Mouse (Mus musculus) spleen, adult 12 weeks (tissue): ENCODE measurements around the gene Nfib.

Experiments
- DNase-seq: peaks from one replicate; pipeline ENCODE4 v3.0.0; 2022; ENCODE audit warnings: low spot score

Gene Nfib

DNA sequence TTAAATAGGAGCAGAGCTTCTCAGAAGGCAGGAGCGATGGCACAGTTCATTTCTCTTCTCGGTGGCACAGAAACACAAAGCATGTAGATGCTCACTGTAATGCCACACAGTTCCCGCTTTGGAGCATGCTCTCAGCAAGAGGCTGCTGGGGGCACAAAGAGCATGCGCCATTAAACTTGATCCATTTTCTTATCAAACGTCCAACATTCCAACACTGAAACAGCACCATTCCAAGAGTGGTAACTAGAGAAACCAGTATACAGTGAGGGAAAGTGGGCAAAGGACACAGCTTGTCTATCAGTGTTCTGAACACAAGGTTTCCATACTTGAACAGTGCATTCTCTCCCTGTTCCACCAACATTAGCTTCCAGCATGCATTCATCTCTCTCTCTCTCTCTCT is 206.3 kb downstream of the Nfib start:
- no peak for DNase-seq

- DNase-seq = no peak
Measured at GRCm38 (mm10) chr4:82497671-82498631, 207.6 kb downstream of the Nfib start.

DNA sequence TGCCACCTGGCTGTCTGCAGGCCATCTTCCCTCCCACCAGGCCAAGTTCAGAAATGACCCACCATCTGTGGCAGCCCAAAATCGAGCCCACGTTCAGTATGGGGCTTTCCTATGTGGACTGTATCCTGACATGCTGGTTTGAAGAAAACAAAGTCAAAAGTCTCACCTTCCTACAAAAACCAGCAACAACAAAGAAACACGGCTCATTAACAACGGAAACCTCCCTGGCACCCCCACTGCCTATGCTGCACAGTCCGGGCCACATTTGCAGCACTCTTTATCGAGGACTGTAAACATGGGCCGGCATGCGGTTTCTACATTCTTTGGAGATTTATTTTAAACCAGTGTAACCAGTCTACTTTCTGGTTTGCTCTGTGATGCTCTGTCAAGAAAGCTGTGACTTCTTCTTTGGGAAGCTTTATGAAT is 208.4 kb downstream of the Nfib start:
- no peak for DNase-seq

- no peak for DNase-seq
Measured at GRCm38 (mm10) chr4:82496383-82496782, 209.2 kb downstream of the Nfib start.

- DNase-seq = no peak
Measured at GRCm38 (mm10) chr4:82495605-82496004, 209.9 kb downstream of the Nfib start.

- no peak for DNase-seq
Measured at GRCm38 (mm10) chr4:82494829-82495228, 210.7 kb downstream of the Nfib start.

- DNase-seq = no peak
Measured at GRCm38 (mm10) chr4:82494424-82494823, 211.1 kb downstream of the Nfib start.

DNA sequence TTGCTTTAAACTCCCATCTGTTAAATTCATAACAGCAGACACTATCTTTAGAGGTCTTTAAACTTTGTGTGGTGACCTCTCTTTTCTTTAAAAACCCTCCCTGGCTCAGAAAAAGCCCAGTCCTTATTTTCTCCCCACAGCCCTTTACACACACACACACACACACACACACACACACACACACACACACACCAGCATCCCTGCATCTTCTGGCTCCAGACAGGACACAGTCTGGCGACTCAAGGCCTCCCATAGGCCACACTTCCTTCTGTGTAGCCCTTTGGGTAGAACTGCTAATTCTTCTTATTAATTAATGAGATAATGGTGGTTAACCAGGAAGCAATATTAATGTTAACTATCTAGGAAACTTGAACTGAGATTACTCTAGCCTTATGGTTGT is 211.7 kb downstream of the Nfib start:
- DNase-seq = no peak

DNA sequence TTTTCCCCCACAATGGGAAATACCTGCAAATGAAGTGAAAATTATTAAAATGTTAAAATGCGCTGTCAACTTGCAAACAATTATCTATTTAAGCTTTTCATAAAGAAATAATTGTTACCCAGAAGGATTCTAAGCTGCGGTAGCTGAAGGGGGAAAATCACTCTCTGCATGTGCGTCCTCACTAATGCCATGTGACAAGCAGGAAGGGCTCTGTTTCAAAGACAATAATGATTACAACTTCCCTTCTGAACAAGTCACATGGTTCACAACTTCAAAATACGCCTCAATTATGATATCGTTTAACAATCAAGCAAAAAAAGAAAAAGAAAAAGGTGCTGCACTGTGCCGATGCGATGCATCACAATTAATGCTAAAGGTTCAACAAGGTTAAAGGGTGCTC is 212.2 kb downstream of the Nfib start:
- no peak for DNase-seq

GRCm38 (mm10) chr4:82492737-82493136 is 212.8 kb downstream of the Nfib start:
- no peak for DNase-seq

GRCm38 (mm10) chr4:82489939-82490338 is 215.6 kb downstream of the Nfib start:
- DNase-seq = no peak

- no peak for DNase-seq
Measured at GRCm38 (mm10) chr4:82485910-82486309, 219.6 kb downstream of the Nfib start.

DNA sequence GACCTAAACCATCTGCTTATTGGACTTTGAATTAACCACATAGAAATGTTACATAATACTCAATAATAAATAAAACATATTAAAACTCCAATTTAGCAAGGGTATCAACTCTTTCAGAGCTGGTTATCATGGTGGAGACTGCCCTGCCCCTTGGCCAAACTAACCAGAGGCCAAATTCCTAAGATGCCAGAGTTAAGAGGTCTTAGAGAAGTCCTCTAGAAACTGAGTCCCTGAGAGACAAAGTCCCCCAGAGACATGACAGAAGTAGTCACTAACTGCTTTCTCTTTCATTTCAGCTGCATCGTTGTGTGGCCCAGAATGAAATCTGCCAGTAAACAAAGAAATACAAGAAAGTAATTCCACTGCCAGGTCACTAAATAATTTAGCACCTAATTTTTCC is 221.7 kb downstream of the Nfib start:
- DNase-seq = no peak

DNA sequence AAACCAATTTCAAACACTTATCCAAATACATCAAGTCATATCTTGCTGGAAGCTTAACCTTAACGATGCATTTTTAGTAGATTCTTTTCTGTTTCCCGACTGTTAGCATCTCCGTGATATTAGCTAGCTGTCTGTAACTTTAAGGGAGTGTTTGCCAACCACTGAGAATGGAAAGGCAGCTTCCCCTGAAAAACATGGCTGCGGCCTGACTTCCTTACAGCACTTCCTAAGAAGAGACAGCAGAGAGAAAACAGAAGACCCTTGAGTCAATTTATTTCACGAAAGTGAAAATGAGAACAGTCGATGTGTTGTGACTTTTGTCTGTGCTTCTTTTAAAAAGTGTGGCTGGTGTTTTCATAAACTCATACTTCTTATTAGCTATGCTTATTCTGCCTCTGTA is 222.3 kb downstream of the Nfib start:
- DNase-seq = no peak

DNA sequence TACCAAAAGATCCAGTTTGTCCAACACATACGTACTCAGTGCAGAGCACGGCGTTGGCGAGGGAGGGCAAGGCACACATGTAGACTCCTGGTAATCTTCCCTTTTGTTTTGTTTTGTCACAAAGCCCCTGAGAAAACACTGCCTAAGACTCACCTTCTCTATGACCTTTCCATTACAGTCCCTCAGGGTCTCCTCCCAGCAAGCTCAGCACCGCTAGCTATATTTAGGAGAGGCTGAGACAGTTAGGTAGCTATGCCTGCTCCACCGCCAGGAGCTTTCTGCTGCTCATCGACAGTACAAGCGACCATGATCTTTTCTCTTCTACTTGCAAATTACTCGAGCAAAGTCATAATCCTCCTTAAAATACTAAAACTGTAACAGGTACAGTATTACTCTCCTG is 224.9 kb downstream of the Nfib start:
- no peak for DNase-seq

DNA sequence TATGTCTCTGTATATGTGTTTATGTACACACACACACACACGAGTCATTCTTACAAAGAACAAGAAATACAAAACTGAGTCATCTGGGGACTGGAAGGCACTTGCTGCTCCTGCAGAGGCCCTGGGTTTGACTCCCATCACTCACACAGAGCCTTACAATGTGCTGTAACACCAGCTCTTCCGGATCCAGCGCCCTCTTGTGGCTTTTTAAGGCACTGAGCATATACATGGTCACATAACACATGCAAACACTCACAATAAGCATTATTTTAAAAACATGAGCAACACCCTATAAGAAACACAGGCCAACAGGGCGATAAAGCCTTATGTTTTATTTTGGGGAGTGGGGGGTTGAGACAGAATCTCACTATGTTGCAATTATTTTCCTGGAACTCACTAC is 226.2 kb downstream of the Nfib start:
- DNase-seq = no peak

- no peak for DNase-seq
Measured at GRCm38 (mm10) chr4:82477742-82478141, 227.8 kb downstream of the Nfib start.

GRCm38 (mm10) chr4:82476411-82476810 is 229.1 kb downstream of the Nfib start:
- no peak for DNase-seq

- no peak for DNase-seq
Measured at GRCm38 (mm10) chr4:82474334-82474733, 231.2 kb downstream of the Nfib start.

GRCm38 (mm10) chr4:82470938-82471320 is 234.6 kb downstream of the Nfib start:
- DNase-seq = no peak

GRCm38 (mm10) chr4:82470212-82470937 is 235.2 kb downstream of the Nfib start:
- DNase-seq = no peak

DNA sequence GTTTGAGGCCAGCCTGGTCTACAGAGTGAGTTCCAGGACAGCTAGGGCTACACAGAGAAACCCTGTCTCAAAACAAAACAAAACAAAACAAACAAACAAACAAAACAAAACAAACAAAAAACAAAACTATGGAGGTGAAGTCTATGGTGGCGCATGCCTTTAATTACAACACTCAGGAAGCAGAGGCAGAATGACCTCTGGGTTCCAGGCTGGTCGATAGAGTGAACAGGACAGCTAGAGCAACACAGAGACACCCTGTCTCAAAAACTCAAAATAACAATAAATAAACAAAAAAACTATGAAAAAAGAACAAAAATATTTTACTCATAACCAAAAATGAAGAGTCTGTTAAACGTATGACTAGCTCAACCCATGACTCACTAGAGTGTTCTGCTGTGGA is 236.6 kb downstream of the Nfib start:
- no peak for DNase-seq

GRCm38 (mm10) chr4:82466717-82467116 is 238.8 kb downstream of the Nfib start:
- no peak for DNase-seq
